Mouse (Mus musculus): ENCODE results near the gene Numb.

Gene Numb

GRCm38 (mm10) chr12:83782669-83783068 lies 139.1 kb downstream of the Numb start:
- no peak for DNase-seq (ENCODE audit: low read depth, low spot score)

GRCm38 (mm10) chr12:83781640-83782278 lies 140.0 kb downstream of the Numb start:
- no peak for DNase-seq (ENCODE audit: low read depth, low spot score)

GRCm38 (mm10) chr12:83781204-83781603 lies 140.5 kb downstream of the Numb start:
- no peak for DNase-seq (ENCODE audit: low read depth, low spot score)

- DNase-seq (ENCODE audit: low read depth, low spot score): no peak
Measured at GRCm38 (mm10) chr12:83780181-83780580, 141.6 kb downstream of the Numb start.

GRCm38 (mm10) chr12:83776766-83777165 lies 145.0 kb downstream of the Numb start:
- no peak for DNase-seq (ENCODE audit: low read depth, low spot score)

- DNase-seq (ENCODE audit: low read depth, low spot score): no peak
Measured at GRCm38 (mm10) chr12:83775621-83776020, 146.1 kb downstream of the Numb start.

- peak; percentile 80 for DNase-seq (ENCODE audit: low read depth, low spot score)
Measured at GRCm38 (mm10) chr12:83770418-83771256, 151.1 kb downstream of the Numb start.

GRCm38 (mm10) chr12:83768235-83768899 lies 153.4 kb downstream of the Numb start:
- DNase-seq (ENCODE audit: low read depth, low spot score): no peak

GRCm38 (mm10) chr12:83767833-83768232 lies 153.9 kb downstream of the Numb start:
- no peak for DNase-seq (ENCODE audit: low read depth, low spot score)

- DNase-seq (ENCODE audit: low read depth, low spot score): no peak
Measured at GRCm38 (mm10) chr12:83765965-83766603, 155.7 kb downstream of the Numb start.

- DNase-seq (ENCODE audit: low read depth, low spot score): no peak
Measured at GRCm38 (mm10) chr12:83764519-83764918, 157.2 kb downstream of the Numb start.

- DNase-seq (ENCODE audit: low read depth, low spot score): no peak
Measured at GRCm38 (mm10) chr12:83764044-83764365, 157.7 kb downstream of the Numb start.

- no peak for DNase-seq (ENCODE audit: low read depth, low spot score)
Measured at GRCm38 (mm10) chr12:83763311-83764043, 158.3 kb downstream of the Numb start, which contains the start of gene Papln. Gene Papln (plus strand): TSS chr12:83763634.

GRCm38 (mm10) chr12:83762706-83763105 lies 159.0 kb downstream of the Numb start:
- no peak for DNase-seq (ENCODE audit: low read depth, low spot score)

GRCm38 (mm10) chr12:83760201-83760600 lies 161.5 kb downstream of the Numb start:
- no peak for DNase-seq (ENCODE audit: low read depth, low spot score)

- DNase-seq (ENCODE audit: low read depth, low spot score): no peak
Measured at GRCm38 (mm10) chr12:83758735-83759134, 163.0 kb downstream of the Numb start.

- DNase-seq (ENCODE audit: low read depth, low spot score): peak; percentile 30
Measured at GRCm38 (mm10) chr12:83752495-83752894, 169.2 kb downstream of the Numb start.

GRCm38 (mm10) chr12:83749186-83749585 lies 172.5 kb downstream of the Numb start:
- DNase-seq (ENCODE audit: low read depth, low spot score): no peak
